Mouse (Mus musculus) kidney, adult 2 months (tissue): ENCODE data around the gene Dstn.

Source experiments
- CTCF ChIP-seq: fragments of 200-500 bp; conservative IDR thresholded peaks from 2 replicates; pipeline ENCODE4 v1.5.1; 2011; ENCODE audit warnings: low read depth, mild to moderate bottlenecking, control low read depth, low read length, moderate library complexity, mixed read lengths; ENCODE audit not compliant: insufficient read depth, insufficient read length
- POLR2A ChIP-seq: fragments of 200-500 bp; IDR thresholded peaks from one replicate; pipeline ENCODE4 v1.6.1; 2011; ENCODE audit warnings: low read depth, low read length, control low read depth

GRCm38 (mm10) chr2:143899470-143900220 is 15.5 kb upstream of the Dstn start:
- no peak for TF ChIP-seq POLR2A
- no peak for TF ChIP-seq CTCF
